Mouse (Mus musculus): Measurements from ENCODE around the gene Gm45618. TPM values are rescaled to one million over a fixed set of nuclear protein-coding genes. Genes with fewer than 3 reads are reported as not detected.
"Not testable (repeated sequence)": the region's sequence is repeated elsewhere in the genome, so short reads cannot be mapped to it uniquely, and the experiment has no call there.

The Gm45618 gene
- total RNA-seq (2015) (not detected in 2 replicates), total RNA-seq (2017) (not detected in 2 replicates)

- ATAC-seq (replicated peaks; ENCODE audit: poor library complexity), result not testable (repeated sequence)
Observed at GRCm38 (mm10) chr7:142120629-142121028, at the start of gene Gm45618. Gene Gm45618 (minus strand): TSS chr7:142120729.

GRCm38 (mm10) chr7:142169836-142170235 is 49.3 kb upstream of the Gm45618 start:
- ATAC-seq (replicated peaks; ENCODE audit: poor library complexity), result peak; percentile 76

GRCm38 (mm10) chr7:142165639-142166038 is 45.1 kb upstream of the Gm45618 start, which contains the start of gene Gm4553:
Gene Gm4553 (minus strand): TSS chr7:142165739.
- ATAC-seq (replicated peaks; ENCODE audit: poor library complexity), result not testable (repeated sequence)

GRCm38 (mm10) chr7:142159366-142159765 is 38.8 kb upstream of the Gm45618 start:
- ATAC-seq (replicated peaks; ENCODE audit: poor library complexity), result no peak

- not testable (repeated sequence) for ATAC-seq (replicated peaks; ENCODE audit: poor library complexity)
Observed at GRCm38 (mm10) chr7:142157013-142157412, 36.5 kb upstream of the Gm45618 start, which contains the start of gene Gm29735. Gene Gm29735 (minus strand): TSS chr7:142157113.

GRCm38 (mm10) chr7:142155308-142155707 is 34.8 kb upstream of the Gm45618 start:
- ATAC-seq (replicated peaks; ENCODE audit: poor library complexity), result no peak

GRCm38 (mm10) chr7:142152191-142152590 is 31.7 kb upstream of the Gm45618 start:
- no peak for ATAC-seq (replicated peaks; ENCODE audit: poor library complexity)

- ATAC-seq (replicated peaks; ENCODE audit: poor library complexity), result no peak
Observed at GRCm38 (mm10) chr7:142148633-142149032, 28.1 kb upstream of the Gm45618 start.

- peak; percentile 55; the same call in 1 of the 2 replicates for ATAC-seq (replicated peaks; ENCODE audit: poor library complexity)
Observed at GRCm38 (mm10) chr7:142146033-142146432, 25.5 kb upstream of the Gm45618 start.

- no peak for ATAC-seq (replicated peaks; ENCODE audit: poor library complexity)
Observed at GRCm38 (mm10) chr7:142145413-142145940, 24.9 kb upstream of the Gm45618 start.

- no peak for ATAC-seq (replicated peaks; ENCODE audit: poor library complexity)
Observed at GRCm38 (mm10) chr7:142144507-142144906, 24.0 kb upstream of the Gm45618 start, which contains the start of gene Gm45337. Gene Gm45337 (minus strand): TSS chr7:142144607.

GRCm38 (mm10) chr7:142143506-142144010 is 23.0 kb upstream of the Gm45618 start:
- ATAC-seq (replicated peaks; ENCODE audit: poor library complexity), result peak; percentile 29; the same call in 1 of the 2 replicates

GRCm38 (mm10) chr7:142140696-142141095 is 20.2 kb upstream of the Gm45618 start:
- no peak for ATAC-seq (replicated peaks; ENCODE audit: poor library complexity)

- not testable (repeated sequence) for ATAC-seq (replicated peaks; ENCODE audit: poor library complexity)
Observed at GRCm38 (mm10) chr7:142135934-142136333, 15.4 kb upstream of the Gm45618 start, which contains the start of gene Gm39115. Gene Gm39115 (minus strand): TSS chr7:142136034.

GRCm38 (mm10) chr7:142134206-142134995 is 13.9 kb upstream of the Gm45618 start:
- ATAC-seq (replicated peaks; ENCODE audit: poor library complexity), result no peak

- ATAC-seq (replicated peaks; ENCODE audit: poor library complexity), result no peak
Observed at GRCm38 (mm10) chr7:142128843-142129242, 8.3 kb upstream of the Gm45618 start.

GRCm38 (mm10) chr7:142119632-142120031 is 897 bp downstream of the Gm45618 start:
- peak; percentile 64 for ATAC-seq (replicated peaks; ENCODE audit: poor library complexity)

GRCm38 (mm10) chr7:142104747-142105146 is 15.8 kb downstream of the Gm45618 start:
- ATAC-seq (replicated peaks; ENCODE audit: poor library complexity), result no peak

GRCm38 (mm10) chr7:142097776-142098175 is 22.8 kb downstream of the Gm45618 start:
- ATAC-seq (replicated peaks; ENCODE audit: poor library complexity), result peak; percentile 82

GRCm38 (mm10) chr7:142096701-142097100 is 23.8 kb downstream of the Gm45618 start:
- ATAC-seq (replicated peaks; ENCODE audit: poor library complexity), result no peak

GRCm38 (mm10) chr7:142095183-142095931 is 25.2 kb downstream of the Gm45618 start, which contains the start of gene Dusp8:
Gene Dusp8 (minus strand): TSS chr7:142095843.
- peak; percentile 75 for ATAC-seq (replicated peaks; ENCODE audit: poor library complexity)

Data from megakaryocyte progenitor cell, adult 5-6 weeks (primary cell).